Mouse (Mus musculus) ovary, postnatal 36 days (tissue): Measurements from ENCODE around the gene Efcab3.

Experiments
- DNase-seq: peaks from one replicate; pipeline ENCODE4 v3.0.0; 2022; ENCODE audit warnings: low spot score, mixed read lengths

The Efcab3 gene

GRCm38 (mm10) chr11:105146593-105146992 is 83.2 kb downstream of the Efcab3 start, which contains the start of gene Gm10842:
Gm10842 (plus strand) TSS chr11:105146893.
- no peak for DNase-seq

DNA sequence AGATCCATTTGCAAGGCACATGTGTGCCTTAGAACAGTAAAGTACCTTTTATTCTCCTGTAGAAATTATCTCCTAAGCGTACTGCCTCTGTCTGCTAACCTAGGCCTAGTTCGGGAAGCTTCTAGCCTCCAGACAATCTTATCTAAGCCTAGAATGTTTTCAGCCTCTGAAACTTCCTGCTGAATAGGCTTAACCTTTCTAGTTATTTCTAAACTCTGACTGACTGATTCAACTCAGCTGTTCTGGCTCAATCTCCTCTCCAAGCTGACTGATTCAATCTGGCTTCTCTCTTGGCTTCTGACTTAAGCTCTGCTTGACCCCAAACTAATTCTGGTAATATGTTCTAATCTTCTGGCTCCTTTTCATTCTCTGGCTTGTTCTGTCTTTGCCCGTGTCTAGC is 86.0 kb downstream of the Efcab3 start:
- DNase-seq: no peak

- no peak for DNase-seq
Observed at GRCm38 (mm10) chr11:105149766-105150165, 86.4 kb downstream of the Efcab3 start.

GRCm38 (mm10) chr11:105150691-105151090 is 87.3 kb downstream of the Efcab3 start:
- DNase-seq: no peak

GRCm38 (mm10) chr11:105151226-105152016 is 88.0 kb downstream of the Efcab3 start:
- DNase-seq: no peak

GRCm38 (mm10) chr11:105152017-105152300 is 88.6 kb downstream of the Efcab3 start:
- DNase-seq: no peak

DNA sequence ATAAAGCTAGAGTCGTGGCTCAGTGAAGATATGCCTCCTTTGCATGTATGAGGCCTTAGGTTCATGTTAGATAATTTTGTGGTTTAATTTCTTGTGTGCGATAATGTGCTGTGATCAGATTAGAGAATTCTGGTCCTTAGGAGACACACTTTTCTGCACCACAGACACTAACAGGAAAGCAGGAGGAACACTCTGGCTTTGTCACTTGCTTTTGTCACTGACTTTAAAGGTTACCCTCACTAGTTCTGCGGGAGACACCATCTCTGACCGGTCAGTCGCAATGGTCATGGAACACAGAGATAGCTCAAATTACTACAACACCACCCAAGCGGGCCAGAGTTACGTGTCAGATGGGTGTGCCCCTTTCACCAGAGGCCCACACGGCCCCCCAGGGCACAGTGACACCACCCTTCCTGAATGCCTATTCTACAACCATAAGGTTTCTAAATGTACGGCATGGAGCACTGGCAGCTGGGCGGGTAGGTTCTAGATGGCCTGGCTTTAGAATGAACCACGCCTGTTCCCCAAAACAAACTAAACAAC is 89.0 kb downstream of the Efcab3 start:
- DNase-seq: no peak

DNA sequence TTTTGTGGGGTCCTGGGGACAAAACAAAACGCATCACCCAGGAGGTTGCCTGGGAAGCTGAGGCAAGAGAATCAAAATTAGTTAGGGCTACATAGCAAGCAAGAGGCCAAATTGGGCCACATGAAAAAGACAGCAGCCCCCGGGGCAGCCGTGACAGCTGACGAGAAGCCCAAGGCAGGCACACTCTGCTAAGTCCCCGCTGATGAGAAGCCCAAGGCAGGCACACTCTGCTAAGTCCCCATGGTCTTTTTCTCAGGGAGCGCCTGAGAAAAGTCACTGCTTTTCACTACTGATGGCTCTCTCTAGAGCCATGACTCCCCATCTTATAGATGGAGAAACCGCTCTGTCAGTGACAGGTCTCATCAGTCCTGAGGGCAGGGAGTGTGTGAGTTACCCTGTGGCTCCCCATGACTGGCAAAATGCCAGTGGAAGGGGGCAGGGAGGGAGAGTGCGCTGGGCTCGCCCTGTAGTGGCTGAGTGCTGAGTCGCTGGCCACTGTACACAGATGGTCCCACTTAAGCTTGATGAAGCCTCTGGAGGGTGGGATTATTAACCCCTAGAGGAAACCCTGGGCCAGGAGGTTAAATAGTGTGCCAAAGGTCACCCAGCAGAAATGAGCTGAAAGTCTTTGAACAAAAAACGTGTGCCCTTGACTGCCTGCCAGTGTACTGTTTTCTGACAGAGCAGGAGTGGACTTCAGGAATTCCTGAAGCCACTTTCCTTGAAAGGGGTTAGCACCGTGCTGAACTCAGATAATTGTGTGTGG is 89.9 kb downstream of the Efcab3 start:
- DNase-seq: peak; percentile 58

GRCm38 (mm10) chr11:105155915-105156314 is 92.5 kb downstream of the Efcab3 start:
- no peak for DNase-seq

- no peak for DNase-seq
Observed at GRCm38 (mm10) chr11:105156748-105157267, 93.4 kb downstream of the Efcab3 start.

DNA sequence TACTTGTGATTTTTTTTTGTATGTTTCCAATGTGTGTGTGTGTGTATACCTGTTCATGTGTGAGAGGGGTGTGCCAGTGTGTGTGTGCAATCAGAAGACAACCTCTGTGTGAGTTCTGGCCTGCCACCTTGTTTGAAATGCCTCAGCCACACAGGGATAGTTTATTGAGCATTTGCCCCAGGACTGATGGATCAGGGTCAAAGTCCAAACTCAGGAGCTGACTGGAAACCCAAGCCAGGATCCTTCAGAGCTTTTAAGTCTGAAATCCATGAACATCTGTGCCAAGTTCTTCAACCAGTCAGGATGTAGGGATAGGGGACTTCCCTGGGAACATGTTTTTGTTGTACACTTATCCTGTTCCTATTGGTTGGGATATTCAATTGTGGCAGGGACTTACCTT is 94.7 kb downstream of the Efcab3 start:
- DNase-seq: no peak

GRCm38 (mm10) chr11:105159673-105160360 is 96.4 kb downstream of the Efcab3 start:
- no peak for DNase-seq

DNA sequence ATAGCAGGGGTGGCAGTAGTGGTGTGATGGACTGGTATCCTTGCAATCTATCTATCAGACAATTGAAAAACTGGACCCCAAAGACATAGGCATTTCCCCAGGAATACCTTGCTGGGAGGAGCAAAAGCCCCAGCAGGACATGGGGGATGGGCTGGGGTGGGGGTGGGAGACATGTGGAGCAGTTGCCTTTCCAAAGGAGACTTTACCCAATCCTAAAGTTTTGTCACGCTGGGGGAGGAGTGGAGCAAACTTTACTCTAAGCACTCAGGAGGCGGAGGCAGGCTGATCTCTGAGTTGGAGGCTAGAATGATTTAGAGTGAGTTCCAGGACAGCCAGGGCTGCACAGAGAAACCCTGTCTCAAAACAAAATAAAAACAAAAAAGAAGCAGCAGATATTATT is 98.0 kb downstream of the Efcab3 start:
- no peak for DNase-seq

GRCm38 (mm10) chr11:105164516-105165510 is 101.4 kb downstream of the Efcab3 start:
- DNase-seq: no peak

GRCm38 (mm10) chr11:105166780-105167179 is 103.4 kb downstream of the Efcab3 start:
- no peak for DNase-seq
